Mouse (Mus musculus): ENCODE results near the gene Maats1. TPM values are rescaled to one million over a fixed set of nuclear protein-coding genes. Genes with fewer than 3 reads are reported as not detected.

Maats1 gene
- total RNA-seq, 1 experiment: 1.8 TPM

GRCm38 (mm10) chr16:38352031-38352430 lies 10.1 kb upstream of the Maats1 start:
- no peak for DNase-seq (ENCODE audit: low read depth, low spot score)
- in situ Hi-C loops (cut with MboI; ENCODE audit: low sequenced_read_pairs in 2 of 2, unreplicated experiment in 2 of 2): no loop called here
- Histone ChIP-seq H3K36me3 (ENCODE audit: control insufficient read depth, insufficient read depth, low read length, poor library complexity, severe bottlenecking) (peaks cover 22% of the 10 kb centered on the region), H3K4me3 (ENCODE audit: insufficient read depth in 1 of 2, low read depth in 1 of 2, low read length in 2 of 2, poor library complexity in 1 of 2, severe bottlenecking in 1 of 2) (no peak overlapping the region), H3K4me1 (ENCODE audit: control insufficient read depth in 2 of 2, insufficient read depth in 2 of 2, low read length in 2 of 2, poor library complexity in 1 of 2) (peaks cover 1 to 5% of the 10 kb centered on the region in 2 experiments; a peak in 1 of 4 replicates), H3K9ac (ENCODE audit: insufficient read depth, low read depth, low read length, poor library complexity, severe bottlenecking) (no peak overlapping the region), H3K27ac (ENCODE audit: insufficient read depth, low read depth, low read length, poor library complexity, severe bottlenecking) (no peak overlapping the region), H3K9me3 (ENCODE audit: control insufficient read depth, insufficient read depth, low read depth, low read length) (no peaks in the 10 kb centered on the region)
- TF ChIP-seq ZC3H11A (IDR thresholded peaks at IDR 0.05; ENCODE audit: borderline replicate concordance, low read depth, low read length): no peak
- TF ChIP-seq ZNF384 (IDR thresholded peaks at IDR 0.05; ENCODE audit: low read depth, low read length): no peak
- TF ChIP-seq MAFK (IDR thresholded peaks at IDR 0.05; ENCODE audit: insufficient read depth, low read depth, low read length): no peak
- no peak for TF ChIP-seq HCFC1 (IDR thresholded peaks at IDR 0.05; ENCODE audit: borderline replicate concordance, insufficient read depth, low read length)
- TF ChIP-seq CHD2 (IDR thresholded peaks at IDR 0.05; ENCODE audit: low read depth, low read length): no peak

DNA sequence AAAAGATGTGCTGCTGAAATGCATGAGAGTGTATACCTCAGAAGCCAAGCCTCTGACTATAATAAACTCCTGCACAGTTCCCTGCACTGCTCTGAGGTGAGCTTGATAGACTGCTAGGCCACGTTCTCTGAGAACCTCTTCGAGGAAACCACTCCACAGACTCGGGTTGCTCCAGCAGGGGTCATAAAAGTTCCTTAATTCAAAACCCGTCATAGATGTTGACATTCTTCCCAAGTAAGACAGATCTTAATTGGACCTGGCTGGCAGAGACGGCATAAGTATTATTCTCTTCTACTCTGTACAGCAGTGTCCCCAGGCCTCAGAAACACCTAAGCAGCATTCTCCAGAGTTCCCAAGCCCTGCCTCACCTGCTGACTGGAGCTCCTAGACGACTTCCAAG lies 9.0 kb upstream of the Maats1 start:
- Histone ChIP-seq H3K27ac (ENCODE audit: insufficient read depth, low read depth, low read length, poor library complexity, severe bottlenecking) (no peak overlapping the region), H3K9me3 (ENCODE audit: control insufficient read depth, insufficient read depth, low read depth, low read length) (no peaks in the 10 kb centered on the region), H3K9ac (ENCODE audit: insufficient read depth, low read depth, low read length, poor library complexity, severe bottlenecking) (no peak overlapping the region), H3K4me3 (ENCODE audit: insufficient read depth in 1 of 2, low read depth in 1 of 2, low read length in 2 of 2, poor library complexity in 1 of 2, severe bottlenecking in 1 of 2) (no peak overlapping the region), H3K36me3 (ENCODE audit: control insufficient read depth, insufficient read depth, low read length, poor library complexity, severe bottlenecking) (peaks cover 22% of the 10 kb centered on the region), H3K4me1 (ENCODE audit: control insufficient read depth in 2 of 2, insufficient read depth in 2 of 2, low read length in 2 of 2, poor library complexity in 1 of 2) (peaks cover 1 to 8% of the 10 kb centered on the region in 2 experiments; a peak in 2 of 4 replicates)
- in situ Hi-C loops (cut with MboI; ENCODE audit: low sequenced_read_pairs in 2 of 2, unreplicated experiment in 2 of 2): no loop called here
- no peak for DNase-seq (ENCODE audit: low read depth, low spot score)
- TF ChIP-seq HCFC1 (IDR thresholded peaks at IDR 0.05; ENCODE audit: borderline replicate concordance, insufficient read depth, low read length) (no peak), MAFK (IDR thresholded peaks at IDR 0.05; ENCODE audit: insufficient read depth, low read depth, low read length) (no peak), CHD2 (IDR thresholded peaks at IDR 0.05; ENCODE audit: low read depth, low read length) (no peak), ZNF384 (IDR thresholded peaks at IDR 0.05; ENCODE audit: low read depth, low read length) (no peak), ZC3H11A (IDR thresholded peaks at IDR 0.05; ENCODE audit: borderline replicate concordance, low read depth, low read length) (no peak)

DNA sequence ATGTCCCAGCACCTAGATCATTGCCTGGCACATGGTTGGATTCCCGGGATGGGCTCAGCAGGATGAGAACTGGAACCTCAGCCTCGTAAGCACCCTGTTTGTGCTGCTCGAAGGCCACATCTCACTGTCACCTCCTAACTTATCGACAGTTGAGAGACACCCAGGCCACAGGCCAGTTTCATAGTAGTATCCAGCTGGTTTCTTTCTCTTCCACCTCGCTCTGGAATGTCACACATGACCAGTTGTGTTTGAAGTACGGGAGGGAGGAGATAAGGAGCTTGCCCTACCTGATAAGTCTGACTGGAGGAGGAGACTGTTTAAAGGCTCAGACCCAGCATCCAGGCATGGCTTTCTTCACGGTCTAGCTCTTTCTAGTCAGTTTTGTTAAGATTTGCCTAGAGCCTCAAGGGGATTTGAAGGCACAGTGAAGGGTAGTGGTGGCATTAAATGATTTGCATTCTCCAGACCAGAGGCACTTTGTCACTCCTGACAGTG lies 8.5 kb upstream of the Maats1 start:
- Histone ChIP-seq H3K9ac (ENCODE audit: insufficient read depth, low read depth, low read length, poor library complexity, severe bottlenecking) (no peak overlapping the region), H3K4me3 (ENCODE audit: insufficient read depth in 1 of 2, low read depth in 1 of 2, low read length in 2 of 2, poor library complexity in 1 of 2, severe bottlenecking in 1 of 2) (no peak overlapping the region), H3K4me1 (ENCODE audit: control insufficient read depth in 2 of 2, insufficient read depth in 2 of 2, low read length in 2 of 2, poor library complexity in 1 of 2) (peaks cover 1 to 8% of the 10 kb centered on the region in 2 experiments; a peak in 2 of 4 replicates), H3K27ac (ENCODE audit: insufficient read depth, low read depth, low read length, poor library complexity, severe bottlenecking) (no peak overlapping the region), H3K36me3 (ENCODE audit: control insufficient read depth, insufficient read depth, low read length, poor library complexity, severe bottlenecking) (peaks cover 22% of the 10 kb centered on the region), H3K9me3 (ENCODE audit: control insufficient read depth, insufficient read depth, low read depth, low read length) (no peaks in the 10 kb centered on the region)
- TF ChIP-seq CHD2 (IDR thresholded peaks at IDR 0.05; ENCODE audit: low read depth, low read length): no peak
- TF ChIP-seq ZNF384 (IDR thresholded peaks at IDR 0.05; ENCODE audit: low read depth, low read length): no peak
- no peak for TF ChIP-seq HCFC1 (IDR thresholded peaks at IDR 0.05; ENCODE audit: borderline replicate concordance, insufficient read depth, low read length)
- TF ChIP-seq ZC3H11A (IDR thresholded peaks at IDR 0.05; ENCODE audit: borderline replicate concordance, low read depth, low read length): no peak
- TF ChIP-seq MAFK (IDR thresholded peaks at IDR 0.05; ENCODE audit: insufficient read depth, low read depth, low read length): no peak
- no peak for DNase-seq (ENCODE audit: low read depth, low spot score)
- in situ Hi-C loops (cut with MboI; ENCODE audit: low sequenced_read_pairs in 2 of 2, unreplicated experiment in 2 of 2): no loop called here

GRCm38 (mm10) chr16:38349881-38350280 lies 7.9 kb upstream of the Maats1 start:
- H3K4me3 ChIP-seq (ENCODE audit: insufficient read depth in 1 of 2, low read depth in 1 of 2, low read length in 2 of 2, poor library complexity in 1 of 2, severe bottlenecking in 1 of 2): no peak overlapping the region
- peaks cover 22% of the 10 kb centered on the region for H3K36me3 ChIP-seq (ENCODE audit: control insufficient read depth, insufficient read depth, low read length, poor library complexity, severe bottlenecking)
- H3K4me1 ChIP-seq (ENCODE audit: control insufficient read depth in 2 of 2, insufficient read depth in 2 of 2, low read length in 2 of 2, poor library complexity in 1 of 2): peaks cover 1 to 8% of the 10 kb centered on the region in 2 experiments; a peak in 2 of 4 replicates
- no peaks in the 10 kb centered on the region for H3K9me3 ChIP-seq (ENCODE audit: control insufficient read depth, insufficient read depth, low read depth, low read length)
- no peak overlapping the region for H3K9ac ChIP-seq (ENCODE audit: insufficient read depth, low read depth, low read length, poor library complexity, severe bottlenecking)
- no peak overlapping the region for H3K27ac ChIP-seq (ENCODE audit: insufficient read depth, low read depth, low read length, poor library complexity, severe bottlenecking)
- in situ Hi-C loops (cut with MboI; ENCODE audit: low sequenced_read_pairs in 2 of 2, unreplicated experiment in 2 of 2): loop anchor here (10.0 to 25.0 kb wide), 3 partner anchors 135 to 712 kb away; no protein-coding TSS in a partner anchor
- DNase-seq (ENCODE audit: low read depth, low spot score): no peak
- no peak for TF ChIP-seq MAFK (IDR thresholded peaks at IDR 0.05; ENCODE audit: insufficient read depth, low read depth, low read length)
- no peak for TF ChIP-seq ZC3H11A (IDR thresholded peaks at IDR 0.05; ENCODE audit: borderline replicate concordance, low read depth, low read length)
- TF ChIP-seq CHD2 (IDR thresholded peaks at IDR 0.05; ENCODE audit: low read depth, low read length): no peak
- TF ChIP-seq HCFC1 (IDR thresholded peaks at IDR 0.05; ENCODE audit: borderline replicate concordance, insufficient read depth, low read length): no peak
- no peak for TF ChIP-seq ZNF384 (IDR thresholded peaks at IDR 0.05; ENCODE audit: low read depth, low read length)

All from ES-E14 (cell line).